Mouse (Mus musculus): Measurements from ENCODE around the gene Mark1. TPM values are rescaled to one million over a fixed set of nuclear protein-coding genes. Genes with fewer than 3 reads are reported as not detected.

Gene Mark1
- total RNA-seq, 1 experiment from 2014 or later: not detected

- ATAC-seq (ENCODE audit: extremely low read depth, insufficient number of reproducible peaks, low FRiP score, poor library complexity, severe bottlenecking): no peak
These were observed 93.2 kb downstream of the Mark1 start for GRCm38 (mm10) chr1:184905904-184906745.

DNA sequence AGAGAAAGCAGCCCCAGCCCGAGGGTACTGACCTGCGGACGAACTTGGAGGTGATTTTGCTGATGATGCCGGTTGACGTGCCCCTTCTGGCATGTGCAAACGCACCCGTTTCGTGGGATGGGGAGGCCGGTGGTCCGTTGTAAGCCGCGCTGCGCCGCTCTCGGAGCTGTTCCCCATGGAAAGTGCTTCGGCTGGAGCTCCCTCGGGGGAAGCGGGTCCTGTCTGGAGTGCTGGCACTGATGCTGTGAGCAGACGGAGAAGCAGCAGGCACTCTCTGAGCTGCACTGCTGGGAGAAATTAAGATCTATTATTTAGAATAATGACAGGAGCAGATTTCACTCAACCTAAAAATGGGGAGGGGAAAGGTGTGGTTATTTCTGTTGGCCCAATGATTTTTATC is 94.0 kb downstream of the Mark1 start:
- no peak for ATAC-seq (ENCODE audit: extremely low read depth, insufficient number of reproducible peaks, low FRiP score, poor library complexity, severe bottlenecking)

- ATAC-seq (ENCODE audit: extremely low read depth, insufficient number of reproducible peaks, low FRiP score, poor library complexity, severe bottlenecking): no peak
These were observed 95.7 kb downstream of the Mark1 start for GRCm38 (mm10) chr1:184903697-184904096.

DNA sequence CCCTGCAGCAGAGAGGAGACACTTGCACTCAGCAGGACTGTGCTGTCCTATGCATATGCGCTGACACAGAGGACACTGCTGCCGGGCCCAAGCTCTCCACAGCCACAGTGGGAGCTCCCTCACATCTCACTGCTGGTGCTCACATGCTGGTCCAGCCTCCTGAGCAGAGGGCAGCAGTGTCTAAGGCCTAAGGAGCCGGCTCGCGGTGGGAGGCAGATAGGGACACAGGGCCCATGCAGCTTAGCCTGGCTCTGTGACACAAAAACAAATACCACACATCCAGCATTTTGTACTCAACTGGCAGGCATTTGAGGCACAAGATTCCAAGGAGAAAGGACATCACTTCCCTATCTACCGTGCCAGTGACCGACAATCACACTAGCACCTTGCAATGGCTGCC is 96.5 kb downstream of the Mark1 start:
- ATAC-seq (ENCODE audit: extremely low read depth, insufficient number of reproducible peaks, low FRiP score, poor library complexity, severe bottlenecking): no peak

- no peak for ATAC-seq (ENCODE audit: extremely low read depth, insufficient number of reproducible peaks, low FRiP score, poor library complexity, severe bottlenecking)
These were observed 102.0 kb downstream of the Mark1 start for GRCm38 (mm10) chr1:184897350-184897749.

DNA sequence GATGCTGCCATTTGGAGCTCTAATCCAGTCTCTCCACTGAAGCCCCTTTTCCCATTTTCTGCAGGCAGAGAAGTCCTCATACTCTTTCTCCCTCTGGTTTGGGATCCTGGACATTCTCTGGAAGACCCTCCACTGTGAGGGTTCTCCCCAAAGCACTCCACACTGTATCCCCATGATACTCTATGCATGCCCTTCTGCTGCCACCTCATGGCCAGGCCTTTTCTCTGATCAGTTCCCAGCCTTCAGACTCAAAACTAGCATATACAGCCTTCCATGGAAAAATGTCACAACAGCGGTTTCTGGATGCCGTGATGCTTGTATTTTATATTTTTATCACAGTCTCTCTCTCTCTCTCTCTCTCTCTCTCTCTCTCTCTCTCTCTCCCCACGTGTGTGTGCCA is 107.4 kb downstream of the Mark1 start:
- ATAC-seq (ENCODE audit: extremely low read depth, insufficient number of reproducible peaks, low FRiP score, poor library complexity, severe bottlenecking): no peak

GRCm38 (mm10) chr1:184889454-184889853 is 109.9 kb downstream of the Mark1 start:
- no peak for ATAC-seq (ENCODE audit: extremely low read depth, insufficient number of reproducible peaks, low FRiP score, poor library complexity, severe bottlenecking)

DNA sequence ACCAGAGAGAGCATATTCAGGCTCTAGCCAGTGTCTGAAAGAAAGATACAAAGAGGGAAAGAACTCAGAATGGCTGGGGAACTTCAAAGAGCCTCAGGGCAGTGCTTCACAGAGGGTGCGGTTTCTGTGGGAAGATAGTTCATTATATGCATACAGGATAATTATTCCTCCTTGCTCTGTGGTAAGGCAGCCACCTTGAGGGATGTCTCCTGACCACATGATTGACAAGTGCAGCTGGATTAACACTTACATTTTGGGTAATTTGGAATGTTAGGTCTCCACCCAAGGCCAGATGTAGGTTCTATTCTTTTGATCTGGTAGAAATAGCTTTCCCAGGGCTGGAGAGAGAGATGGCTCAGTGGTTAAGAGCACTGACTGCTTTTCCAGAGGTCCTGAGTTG is 113.2 kb downstream of the Mark1 start:
- no peak for ATAC-seq (ENCODE audit: extremely low read depth, insufficient number of reproducible peaks, low FRiP score, poor library complexity, severe bottlenecking)

GRCm38 (mm10) chr1:184882281-184883268 is 116.8 kb downstream of the Mark1 start, which contains the start of gene C130074G19Rik:
Gene C130074G19Rik, minus strand, starts transcription at chr1:184883218.
- no peak for ATAC-seq (ENCODE audit: extremely low read depth, insufficient number of reproducible peaks, low FRiP score, poor library complexity, severe bottlenecking)

DNA sequence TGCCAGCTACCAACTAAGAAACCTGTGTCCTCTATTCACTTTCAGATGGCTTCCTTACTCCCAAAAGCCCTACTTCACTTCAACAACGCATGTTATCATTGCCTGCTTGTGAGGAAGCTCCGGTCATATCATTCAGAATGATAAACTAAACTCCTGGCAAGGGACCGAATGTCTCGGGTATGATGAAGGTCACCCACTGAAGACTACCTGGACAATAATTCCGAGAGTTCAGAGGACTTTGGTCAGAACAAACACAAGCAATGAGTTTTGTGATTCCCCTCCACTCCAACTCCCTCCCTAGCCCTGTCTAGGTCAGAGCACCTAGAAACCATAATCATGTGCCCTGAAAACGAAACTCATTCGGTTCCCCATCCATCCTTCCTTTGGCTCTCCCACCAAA is 117.5 kb downstream of the Mark1 start:
- ATAC-seq (ENCODE audit: extremely low read depth, insufficient number of reproducible peaks, low FRiP score, poor library complexity, severe bottlenecking): no peak

DNA sequence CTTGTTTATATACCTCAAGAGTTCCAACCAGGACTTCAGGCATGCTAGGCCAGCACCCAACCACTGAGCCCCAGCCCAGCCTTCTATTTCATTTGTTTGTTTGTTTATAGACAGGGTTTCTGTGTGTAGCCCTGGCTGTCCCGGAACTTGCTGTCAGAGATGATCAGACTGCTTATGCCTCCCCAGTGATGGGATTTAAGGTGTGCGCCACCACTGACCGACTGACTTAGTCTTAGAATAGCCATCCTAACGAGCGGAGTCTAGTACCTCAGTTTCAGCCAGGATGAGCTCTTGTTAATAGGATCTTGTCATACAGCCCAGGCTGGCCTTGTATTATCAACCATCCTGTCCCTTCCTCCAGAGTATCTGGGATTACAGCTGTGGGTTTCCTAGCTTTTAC is 118.2 kb downstream of the Mark1 start:
- no peak for ATAC-seq (ENCODE audit: extremely low read depth, insufficient number of reproducible peaks, low FRiP score, poor library complexity, severe bottlenecking)

GRCm38 (mm10) chr1:184878860-184879259 is 120.5 kb downstream of the Mark1 start:
- no peak for ATAC-seq (ENCODE audit: extremely low read depth, insufficient number of reproducible peaks, low FRiP score, poor library complexity, severe bottlenecking)

- ATAC-seq (ENCODE audit: extremely low read depth, insufficient number of reproducible peaks, low FRiP score, poor library complexity, severe bottlenecking): no peak
These were observed 122.1 kb downstream of the Mark1 start for GRCm38 (mm10) chr1:184877306-184877705.

- no peak for ATAC-seq (ENCODE audit: extremely low read depth, insufficient number of reproducible peaks, low FRiP score, poor library complexity, severe bottlenecking)
These were observed 125.5 kb downstream of the Mark1 start for GRCm38 (mm10) chr1:184873910-184874309.

GRCm38 (mm10) chr1:184872069-184872819 is 127.1 kb downstream of the Mark1 start:
- no peak for ATAC-seq (ENCODE audit: extremely low read depth, insufficient number of reproducible peaks, low FRiP score, poor library complexity, severe bottlenecking)

- no peak for ATAC-seq (ENCODE audit: extremely low read depth, insufficient number of reproducible peaks, low FRiP score, poor library complexity, severe bottlenecking)
These were observed 127.9 kb downstream of the Mark1 start for GRCm38 (mm10) chr1:184871506-184871905.

GRCm38 (mm10) chr1:184870646-184871385 is 128.6 kb downstream of the Mark1 start:
- no peak for ATAC-seq (ENCODE audit: extremely low read depth, insufficient number of reproducible peaks, low FRiP score, poor library complexity, severe bottlenecking)

DNA sequence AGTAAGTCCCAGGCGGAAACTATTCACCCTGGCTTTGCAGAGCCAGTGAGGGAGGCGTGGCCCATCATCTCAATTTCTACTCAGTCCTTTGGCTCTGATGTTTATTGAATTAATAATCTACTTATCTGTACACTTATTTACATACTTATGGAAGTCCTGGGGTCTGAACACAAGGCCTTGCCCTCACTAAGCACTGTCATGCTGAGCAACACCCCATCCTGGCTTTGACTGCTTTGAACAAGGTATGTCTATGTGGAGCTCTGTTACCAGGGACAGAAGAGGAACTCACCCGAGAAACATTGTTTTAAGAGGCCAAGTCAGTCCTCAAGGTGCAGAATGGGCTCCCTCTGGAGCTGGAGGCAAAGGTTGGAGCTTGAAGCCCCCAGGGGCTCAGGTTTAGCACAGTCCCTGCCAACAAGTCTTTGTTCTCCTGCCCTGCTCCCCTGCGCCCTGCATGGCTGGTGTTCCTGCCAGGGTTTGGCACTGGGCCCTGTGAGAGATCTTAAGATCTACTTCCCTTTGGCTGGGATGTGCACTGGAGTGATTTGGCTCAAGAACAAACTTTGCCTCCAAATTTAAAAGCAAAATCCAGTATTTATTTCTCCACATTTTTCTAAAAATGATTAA is 129.3 kb downstream of the Mark1 start:
- no peak for ATAC-seq (ENCODE audit: extremely low read depth, insufficient number of reproducible peaks, low FRiP score, poor library complexity, severe bottlenecking)
